In the genomic region with DNA sequence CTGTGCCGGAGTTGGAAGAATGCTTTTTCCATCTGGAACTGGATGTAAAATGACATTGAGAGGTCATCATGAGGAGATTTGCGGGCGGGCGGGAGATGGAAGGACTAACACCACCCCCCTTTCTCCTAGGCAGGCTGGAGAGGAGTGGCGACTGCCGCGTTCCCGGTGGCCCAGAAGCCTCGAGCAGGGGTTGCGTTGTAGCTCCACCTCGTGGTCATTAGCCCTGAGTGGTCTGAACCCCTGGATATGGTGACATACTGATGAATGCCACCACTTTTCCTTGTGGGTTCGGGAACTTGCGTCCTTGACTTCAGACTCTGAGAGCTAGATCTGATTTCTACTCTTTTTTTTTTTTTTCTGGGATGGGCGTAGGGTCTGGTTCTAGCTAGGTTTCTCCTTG, we compare ENCODE assay signal across 8 mouse cellular contexts. TPM values are rescaled to one million over a fixed set of nuclear protein-coding genes. Genes with fewer than 3 reads are reported as not detected.
DNase-seq lines count a peak whose midpoint lies in the region; ATAC-seq and TF ChIP-seq lines count a peak whose summit lies in the region.

No protein-coding gene starts in this region.

- WGBS in hindbrain, embryonic 16.5 days = 25% methylated on average over 14 of the region's 14 CpGs

- peak; percentile 76 for ATAC-seq in hindbrain, embryonic 16.5 days

- TF ChIP-seq POLR2A in cortical plate, adult 2 months (IDR thresholded peaks at IDR 0.05; ENCODE audit: extremely low read depth, insufficient read depth, low read length) = no peak

- intact Hi-C loops in left cerebral cortex, adult 2 months (cut with DNase I) = loop anchor here (2.0 to 10.0 kb wide), 3 partner anchors 78 to 224 kb away; a partner anchor contains a TSS

- peak overlapping the region; percentile 55 for H3K4me2 ChIP-seq in hindbrain, embryonic 16.5 days (ENCODE audit: low read length)

- no peaks in the 10 kb centered on the region; the same call in 1 of the 2 replicates for H3K27me3 ChIP-seq in hindbrain, embryonic 16.5 days (replicated peaks; ENCODE audit: control insufficient read depth, insufficient read depth, low read length)

- DNase-seq in adrenal gland, adult 8-10 months = peak; percentile 27
- peak; percentile 58 for DNase-seq in gastrocnemius, postnatal 10 days
- peak; percentile 60 to 65 for DNase-seq in left cerebral cortex, adult 2 months (ENCODE audit: extremely low spot score in 1 of 2, low spot score in 2 of 2)
- peak; percentile 78 for DNase-seq in lung, postnatal 36 days
- DNase-seq in right cerebral cortex, adult 18-20 months = peak; percentile 52
- no peak for DNase-seq in adipocyte (ENCODE audit: low spot score)

- H3K9ac ChIP-seq in hindbrain, embryonic 16.5 days (ENCODE audit: low read depth, low read length) = peak overlapping the region; percentile 44; the same call in 1 of the 2 replicates

- H3K4me3 ChIP-seq in cortical plate, adult 2 months (ENCODE audit: insufficient read depth, low read length) = peak overlapping the region; percentile 54
- H3K4me3 ChIP-seq in hindbrain, embryonic 16.5 days (ENCODE audit: low read length) = peak overlapping the region; percentile 31
- H3K4me3 ChIP-seq in left cerebral cortex, adult 2 months = peak overlapping the region; percentile 40

- no peaks in the 10 kb centered on the region for H3K36me3 ChIP-seq in hindbrain, embryonic 16.5 days (ENCODE audit: control insufficient read depth, insufficient read depth, low read length)

- peak; percentile 56 for TF ChIP-seq CTCF in cortical plate, adult 2 months (IDR thresholded peaks at IDR 0.05; ENCODE audit: extremely low read depth, insufficient read depth, low read length)
- peak; percentile 58 for TF ChIP-seq CTCF in left cerebral cortex, adult 2 months (IDR thresholded peaks at IDR 0.05)

- H3K9me3 ChIP-seq in hindbrain, embryonic 16.5 days (ENCODE audit: control insufficient read depth, low read length) = no peaks in the 10 kb centered on the region

- H3K4me1 ChIP-seq in cortical plate, adult 2 months (ENCODE audit: control insufficient read depth, insufficient read depth, low read length) = no peaks in the 10 kb centered on the region; the same call in 1 of the 2 replicates
- no peaks in the 10 kb centered on the region for H3K4me1 ChIP-seq in hindbrain, embryonic 16.5 days (ENCODE audit: control insufficient read depth, insufficient read depth, low read depth, low read length)

- H3K27ac ChIP-seq in cortical plate, adult 2 months (ENCODE audit: insufficient read depth, low read length) = no peak overlapping the region; the same call in 1 of the 2 replicates
- H3K27ac ChIP-seq in hindbrain, embryonic 16.5 days (ENCODE audit: low read depth, low read length) = no peak overlapping the region
- H3K27ac ChIP-seq in left cerebral cortex, adult 2 months = peak overlapping the region; percentile 73; the same call in 1 of the 2 replicates

RNA-seq across cellular contexts. Expression of a gene that starts 9.2 kb away (rescaled TPM):
- under 1 TPM in 2 of 4 experiments, not detected in 2; 0.15 to 0.24 TPM for total RNA-seq in adrenal gland, adult 8-10 months (2022)
- polyA plus RNA-seq in cortical plate, adult 2 months (2012; rRNA removed) = 11.8 and 14.4 TPM in 2 replicates
- total RNA-seq in gastrocnemius, postnatal 10 days (2021) = 1 to 10 TPM in 1 of 2 experiments, under 1 TPM in 1; 0.23 to 1.6 TPM
- polyA plus RNA-seq in hindbrain, embryonic 16.5 days (2015; fragmentation: Nextera tagmentation; extraction: Ambion mirVana) = 38.5 and 45.9 TPM in 2 replicates
- total RNA-seq in left cerebral cortex, adult 2 months (2021) = 10 to 100 TPM in 1 of 2 experiments, 1 to 10 TPM in 1; 5.6 to 12.1 TPM

RNA-seq across cellular contexts. Expression of a gene that starts 28.6 kb away (rescaled TPM):
- total RNA-seq in adrenal gland, adult 8-10 months (2022) = 10 to 100 TPM; 41.6 to 82.2 (median 57.2) TPM
- 86.4 and 94.7 TPM in 2 replicates for polyA plus RNA-seq in cortical plate, adult 2 months (2012; rRNA removed)
- total RNA-seq in gastrocnemius, postnatal 10 days (2021) = 1 to 10 TPM; 4.1 to 5.6 TPM
- polyA plus RNA-seq in hindbrain, embryonic 16.5 days (2015; fragmentation: Nextera tagmentation; extraction: Ambion mirVana) = 10.1 and 12.0 TPM in 2 replicates
- total RNA-seq in left cerebral cortex, adult 2 months (2021) = 100 to 1,000 TPM; 134 to 143 TPM

Comparison
In these comparisons a context has a peak if more than half of its experiments do, and no peak if none do; other contexts are left out.
1. RNA of a gene that starts 28.6 kb away (total RNA-seq): 134 to 143 TPM in left cerebral cortex, adult 2 months and 41.6 to 82.2 TPM in adrenal gland, adult 8-10 months; 4.1 to 5.6 TPM in gastrocnemius, postnatal 10 days; every median in the first group is over 4 times any median in the second.
2. Peak in every context shown above with its lines, with median percentiles within 50 percentile points of each other: H3K4me3 ChIP-seq.